Mouse (Mus musculus) activated CD4-positive, CD25-positive, alpha-beta regulatory T cell, adult 4 months (primary cell): ENCODE data around the gene Cep57l1. TPM values are rescaled to one million over a fixed set of nuclear protein-coding genes. Genes with fewer than 3 reads are reported as not detected.

Experiments used
- ATAC-seq: one replicate; pipeline ENCODE4 v1.8.0; 2017
- polyA plus RNA-seq, 2 experiments: library from polyadenylated mRNA; unstranded; fragments of 100-300 nt; shearing (Covaris generic); gene quantifications; one replicate each; pipeline ENCODE4 v1.2.1; 2017

Cep57l1 gene
- polyA plus RNA-seq, 2 experiments from 2014 or later, result 15.4 to 17.1 TPM

DNA sequence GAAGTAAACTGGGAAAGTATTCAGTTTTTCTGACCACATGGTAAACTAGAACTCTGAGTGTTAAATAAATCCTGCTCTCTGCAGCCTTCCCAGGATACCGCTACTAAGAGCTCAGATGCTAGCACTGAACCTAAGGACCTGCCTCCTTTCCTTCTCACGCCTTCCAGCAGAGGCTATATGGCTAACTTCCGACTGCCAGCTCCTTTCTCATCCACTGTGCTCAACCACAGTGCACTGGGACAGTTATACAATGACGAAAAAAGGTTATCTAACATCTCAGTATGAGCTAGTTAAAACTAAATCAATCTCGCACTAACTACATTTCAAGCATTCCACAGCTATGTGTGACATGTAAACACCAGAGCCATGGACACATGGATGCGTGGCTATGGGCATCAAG, 134.4 kb downstream of the Cep57l1 start:
- no peak for ATAC-seq

DNA sequence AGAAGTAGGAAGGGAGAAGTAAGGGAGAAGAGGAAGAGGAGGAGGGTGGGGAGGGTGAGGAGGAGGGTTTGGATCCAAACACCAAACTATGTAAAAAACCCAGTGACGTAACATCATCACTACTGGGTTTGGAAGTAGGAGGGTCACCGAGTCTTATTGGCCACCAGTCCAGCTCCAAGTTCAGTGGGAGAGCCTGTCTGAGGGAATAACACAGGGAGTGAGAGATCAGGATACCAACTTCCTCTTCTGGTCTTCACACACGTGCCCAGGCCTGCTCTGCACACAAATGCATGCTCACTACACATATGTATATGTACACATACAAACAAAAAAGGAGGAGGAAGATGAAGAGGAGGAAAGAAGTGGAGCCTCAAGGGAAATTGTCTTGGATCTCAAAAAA, 135.3 kb downstream of the Cep57l1 start:
- no peak for ATAC-seq

DNA sequence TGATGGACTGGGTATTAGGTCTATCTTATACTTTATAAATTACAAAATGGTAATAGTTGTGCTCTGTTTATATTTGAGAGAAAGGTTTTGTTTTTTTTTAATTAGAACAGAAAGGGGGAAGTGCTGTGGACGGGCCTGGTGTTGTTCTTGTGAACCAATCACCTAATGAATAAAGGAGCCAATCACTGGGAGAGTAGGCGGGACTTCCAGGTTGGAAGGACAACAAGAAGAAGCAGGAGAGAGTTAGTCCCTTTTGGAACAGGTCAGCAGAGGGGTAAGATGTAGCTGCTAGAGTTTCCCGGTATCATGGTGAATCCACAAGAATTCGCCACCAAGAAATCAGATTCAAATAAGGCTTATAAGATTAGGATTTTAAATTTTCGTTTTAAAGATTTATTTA, 139.5 kb downstream of the Cep57l1 start:
- ATAC-seq, result no peak

Other genes with a start within 250 kb of the Cep57l1 start
- gene Ccdc162, start 93.2 kb downstream of the Cep57l1 start, polyA plus RNA-seq, result 1 to 10 TPM in 1 of 2 experiments, under 1 TPM in 1; 0.33 to 1.1 TPM
- gene Sesn1, start 64 bp upstream of the Cep57l1 start, polyA plus RNA-seq, result 10 to 100 TPM; 77.3 to 80.5 TPM
- under 1 TPM; 0.32 to 0.46 TPM for gene Armc2, start 208.6 kb upstream of the Cep57l1 start, polyA plus RNA-seq